Mouse (Mus musculus) G1E (cell line): ENCODE data around the gene Slfn9.

Experiments
- CTCF ChIP-seq: IDR thresholded peaks from 2 replicates; pipeline ENCODE4 v1.5.1; 2012; ENCODE audit warnings: low read depth, low read length, inconsistent platforms, mixed read lengths
- GATA1 ChIP-seq: IDR thresholded peaks from 2 replicates; pipeline ENCODE4 v1.6.1; 2012; ENCODE audit warnings: borderline replicate concordance, low read length, inconsistent platforms, mixed read lengths
- GATA2 ChIP-seq: IDR thresholded peaks from 2 replicates; pipeline ENCODE4 v1.6.1; 2012; ENCODE audit warnings: low read depth, low read length, inconsistent platforms, borderline replicate concordance
- POLR2AphosphoS5 ChIP-seq: IDR thresholded peaks from 2 replicates; pipeline ENCODE4 v1.6.1; 2012; ENCODE audit warnings: low read depth, low read length, inconsistent platforms; ENCODE audit not compliant: insufficient replicate concordance
- TAL1 ChIP-seq: conservative IDR thresholded peaks from 2 replicates; pipeline ENCODE4 v1.6.1; 2012; ENCODE audit warnings: low read depth, low read length, inconsistent platforms, mixed read lengths

DNA sequence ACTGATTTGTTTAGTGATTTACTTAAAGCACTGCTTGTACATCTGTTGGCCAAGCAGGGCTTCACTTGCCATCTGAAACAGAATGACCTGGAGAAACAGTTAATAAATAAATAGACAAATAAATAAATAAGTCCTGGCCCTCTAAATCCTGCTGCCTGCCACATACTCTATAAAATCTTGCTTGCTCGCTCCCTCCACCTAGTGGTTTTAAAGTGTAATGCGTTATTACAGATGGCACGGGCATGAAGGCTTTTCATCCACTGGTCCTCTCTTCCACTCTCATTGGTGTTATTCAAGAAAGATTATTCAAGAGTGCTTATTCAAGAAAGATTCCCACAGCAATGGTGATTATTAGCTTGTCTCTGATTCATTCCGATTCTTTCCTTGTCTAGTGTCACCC lies 32.0 kb downstream of the Slfn9 start:
- TF ChIP-seq CTCF, result peak; percentile 38; the same call in 1 of the 2 replicates
- no peak for TF ChIP-seq TAL1
- no peak for TF ChIP-seq POLR2AphosphoS5
- TF ChIP-seq GATA1, result no peak
- TF ChIP-seq GATA2, result no peak
